Mouse (Mus musculus) cerebellum, adult 18-20 months (tissue): ENCODE measurements at regions not wholly inside any gene's neighbourhood (a gene's known extent, or its start where the extent isn't known, plus 50 kb on each side); places are given as distances from the start of the nearest gene placed in this dataset.
A peak's percentile ranks its signal among the peaks of the same experiment; 100 is the strongest.

ENCODE experiments used
- DNase-seq, 2 experiments: peaks; one replicate each; pipeline ENCODE4 v3.0.0; 2021

DNA sequence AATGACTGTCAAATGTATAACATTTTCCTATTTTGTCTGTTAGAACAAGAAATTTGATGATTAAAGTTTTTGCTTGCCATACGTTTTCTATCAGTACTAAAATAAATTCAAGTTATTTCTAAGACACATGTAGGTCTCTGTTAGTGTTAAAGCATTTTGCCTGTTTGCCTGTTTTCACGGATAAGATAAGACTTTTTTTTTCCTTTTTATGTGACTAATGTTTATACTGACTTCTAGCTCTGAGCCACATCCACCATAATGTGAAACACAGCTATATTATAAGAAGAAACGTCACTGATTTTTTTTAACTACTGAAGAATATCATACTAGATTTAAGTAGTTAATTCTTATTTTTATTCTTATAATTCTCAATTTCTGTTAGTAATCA is 1012.6 kb downstream of the Cdh8 start:
- DNase-seq, result no peak

DNA sequence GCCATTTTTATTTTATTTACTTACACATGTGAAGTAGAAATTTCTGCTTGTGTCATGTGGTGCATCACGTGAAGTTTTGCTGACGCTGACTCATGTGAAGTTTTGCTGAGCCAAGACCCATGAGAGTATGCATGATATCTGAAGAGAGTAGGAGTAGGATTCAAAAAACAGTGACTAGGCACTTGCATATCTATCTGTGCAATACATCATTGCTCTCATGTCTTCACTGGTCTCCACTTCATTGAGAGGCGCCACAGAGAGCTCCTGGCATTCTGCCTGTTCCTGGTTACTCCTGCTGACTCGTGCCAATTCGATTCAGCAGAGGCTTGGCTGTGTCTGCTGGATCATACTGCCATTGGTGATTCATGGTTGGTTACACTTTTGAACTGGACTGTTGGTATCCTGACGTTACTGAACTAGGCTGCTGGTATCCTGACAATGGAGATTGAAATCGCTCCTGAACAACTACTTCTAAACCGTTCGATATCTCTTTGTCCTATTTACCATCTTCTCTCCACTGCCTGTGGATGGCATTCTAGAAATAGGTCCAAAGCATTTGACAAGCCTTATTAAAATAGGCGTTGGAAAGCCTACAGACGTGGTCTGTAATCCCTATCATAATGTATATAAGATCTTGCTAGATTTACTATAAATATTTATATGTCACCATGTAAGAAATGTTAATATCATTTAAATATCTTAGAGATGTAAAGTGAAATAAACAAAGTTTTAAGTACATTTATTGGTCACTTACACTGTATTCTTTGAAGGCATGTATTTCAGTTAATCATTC is 1013.2 kb downstream of the Cdh8 start:
- DNase-seq, result peak; percentile 26 to 35

DNA sequence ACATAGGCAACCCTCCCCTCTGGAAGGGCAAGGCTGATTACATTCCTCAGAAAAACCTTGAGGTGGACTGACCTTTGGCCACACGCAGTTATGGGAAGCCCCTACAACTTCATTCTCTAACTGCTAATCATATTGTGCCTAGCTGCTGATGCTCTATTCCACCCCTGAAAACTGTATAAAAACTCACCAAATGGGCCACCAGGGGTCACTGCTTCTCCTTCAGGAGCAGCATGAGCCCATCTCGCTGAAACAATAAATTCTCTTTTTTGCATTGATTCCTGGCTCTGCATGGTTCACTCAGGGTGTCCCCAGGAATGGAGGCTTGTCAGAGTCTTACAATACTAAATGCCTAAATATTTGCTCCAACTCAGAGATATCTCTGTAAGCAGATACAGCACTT is 1034.5 kb downstream of the Cdh8 start:
- DNase-seq, result no peak

DNA sequence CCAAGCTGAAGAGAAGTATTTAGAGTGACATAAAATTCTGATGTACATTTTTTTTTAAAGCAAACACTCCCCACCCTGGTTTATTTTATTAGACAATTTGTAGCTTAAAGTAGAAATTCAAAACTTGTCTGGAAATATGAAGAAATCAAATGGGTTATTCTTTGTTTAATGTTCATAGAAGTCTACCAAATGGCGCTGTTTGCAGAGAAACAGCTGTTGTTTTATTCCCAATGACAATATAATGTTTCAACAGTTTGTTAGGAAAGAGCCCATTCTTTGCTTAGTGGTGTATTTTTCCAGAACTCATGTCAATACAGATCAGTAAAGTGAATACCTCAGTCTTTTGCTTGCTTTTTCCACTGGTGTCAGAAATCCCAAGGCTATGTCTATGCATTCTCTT is 1035.9 kb downstream of the Cdh8 start:
- DNase-seq, result no peak

DNA sequence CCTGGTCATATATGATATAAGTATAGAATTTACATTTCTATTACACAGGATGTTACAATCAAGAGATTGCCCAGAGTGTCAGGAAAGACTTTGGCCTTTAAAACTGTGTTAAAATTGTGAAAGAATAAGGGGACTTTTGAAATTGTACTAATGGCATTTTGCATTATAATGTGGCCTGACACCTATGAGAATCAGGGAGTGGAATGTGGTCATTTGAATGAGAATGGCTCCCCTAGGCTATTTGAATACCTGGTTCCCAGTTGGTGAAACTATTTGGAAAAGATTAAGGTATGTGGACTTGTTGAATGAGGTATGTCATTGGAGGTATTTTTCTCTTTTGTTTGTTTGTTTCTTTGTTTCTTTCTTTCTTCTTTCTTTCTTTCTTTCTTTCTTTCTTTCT is 1038.5 kb downstream of the Cdh8 start:
- DNase-seq, result no peak

DNA sequence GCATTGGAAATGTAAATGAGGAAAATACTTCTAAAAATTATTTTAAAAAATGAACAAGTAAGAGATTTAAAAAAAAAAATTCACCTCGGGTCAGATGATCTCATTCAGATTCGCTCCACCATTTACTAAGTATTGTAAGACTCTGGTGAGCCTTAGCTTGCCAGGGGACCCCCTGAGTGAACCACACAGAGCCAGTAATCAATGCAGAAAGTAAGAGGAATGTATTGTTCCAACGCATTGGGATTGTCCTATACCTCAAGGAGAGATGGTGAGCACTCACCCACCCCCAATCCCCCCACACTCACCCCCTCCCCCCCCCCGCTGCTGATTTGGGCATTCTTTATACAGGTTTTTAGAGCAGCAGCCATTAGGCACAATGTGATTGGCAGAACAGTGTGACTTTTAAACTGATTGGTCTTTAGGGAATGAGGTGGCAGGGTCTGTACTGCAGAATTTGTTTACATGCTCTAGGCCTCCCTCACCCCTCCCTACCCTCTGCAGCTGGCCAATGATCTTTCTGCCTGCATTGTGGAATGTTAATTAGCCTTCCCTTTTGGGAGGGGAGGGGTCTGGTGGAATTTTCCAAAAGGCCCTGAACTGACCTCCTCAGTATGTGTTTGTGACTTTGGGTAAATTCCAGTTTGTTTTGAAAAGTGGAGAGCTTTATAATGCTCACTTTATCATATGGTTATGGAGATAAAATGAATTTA is 1043.4 kb downstream of the Cdh8 start:
- DNase-seq, result no peak

DNA sequence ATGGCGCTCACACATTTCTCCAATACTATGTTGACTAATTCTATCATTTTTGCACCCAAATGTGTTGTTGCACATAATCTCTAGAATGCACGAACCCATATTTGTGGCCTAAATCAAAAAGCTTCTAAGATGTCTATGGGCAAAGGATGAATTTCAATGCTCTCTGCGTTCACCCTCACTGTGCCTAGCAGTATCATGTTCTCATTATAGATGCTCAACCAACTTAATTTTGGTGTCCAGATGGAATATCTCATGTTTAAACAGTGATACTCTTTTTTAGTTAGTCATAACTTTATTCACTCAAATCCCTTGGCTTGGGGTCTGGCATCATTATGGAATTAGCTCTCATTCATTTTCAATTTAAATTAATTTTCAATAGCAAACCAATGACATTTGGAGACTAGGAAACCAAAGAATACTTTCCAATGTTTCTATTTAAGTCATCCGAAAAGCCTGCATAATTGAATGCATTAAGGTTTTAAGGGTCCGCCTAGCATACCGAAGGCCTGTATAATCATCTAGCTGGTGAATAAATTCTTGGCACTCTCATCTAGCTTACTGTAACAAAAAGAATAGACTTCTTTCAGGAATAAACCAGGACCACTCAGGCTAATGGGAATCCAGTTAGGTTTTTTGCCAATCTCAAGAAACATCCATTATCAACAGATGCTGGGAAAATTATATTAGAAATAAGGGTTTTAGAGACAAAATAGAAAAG is 1050.7 kb downstream of the Cdh8 start:
- no peak for DNase-seq

DNA sequence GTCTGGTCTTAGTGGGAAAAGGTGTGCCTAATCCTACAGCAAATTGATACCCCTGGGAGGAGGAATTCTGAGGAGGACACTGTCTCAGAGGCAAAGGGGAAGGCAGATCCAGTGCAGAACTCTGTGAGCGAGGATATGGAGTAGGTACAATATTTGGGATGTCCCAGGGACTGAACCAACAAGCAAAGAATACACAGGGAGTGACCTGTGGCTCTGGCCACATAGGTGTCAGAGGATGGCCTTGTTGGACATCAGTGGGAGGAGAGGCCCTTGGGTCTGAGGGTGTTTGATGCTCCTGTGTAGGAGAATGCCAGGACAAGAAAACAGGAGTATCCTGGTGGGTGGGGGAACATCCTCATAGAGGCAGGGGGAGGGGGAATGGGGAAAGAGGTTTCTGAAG is 1079.0 kb downstream of the Cdh8 start:
- DNase-seq, result no peak

DNA sequence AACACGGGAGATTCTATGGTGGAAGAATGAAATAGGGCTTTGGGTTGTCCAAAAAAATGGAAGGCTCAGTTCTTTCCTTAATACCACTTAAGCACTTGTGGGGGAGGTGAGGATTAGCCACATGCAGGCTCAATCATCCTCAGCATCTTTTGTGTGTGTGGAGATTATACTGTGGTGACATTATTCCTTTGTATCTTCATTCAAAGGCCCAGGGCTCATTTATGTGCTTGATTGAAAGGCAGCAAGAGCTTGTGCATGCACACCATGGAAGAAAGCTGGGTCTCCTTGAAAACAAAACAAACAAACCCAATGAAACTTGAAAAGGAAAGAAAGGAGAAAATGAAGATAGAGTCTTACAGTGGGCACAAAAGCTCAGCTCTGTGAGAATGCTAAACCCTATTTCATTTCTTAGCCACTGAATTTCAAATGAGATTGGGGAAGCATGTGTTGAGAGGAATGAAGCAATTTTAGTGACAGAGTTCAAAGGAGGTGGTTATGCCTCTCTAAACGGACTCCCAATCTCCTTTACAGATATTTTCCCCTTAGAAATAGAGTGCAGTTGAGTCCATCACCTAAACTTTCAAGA is 1106.8 kb downstream of the Cdh8 start:
- no peak for DNase-seq

DNA sequence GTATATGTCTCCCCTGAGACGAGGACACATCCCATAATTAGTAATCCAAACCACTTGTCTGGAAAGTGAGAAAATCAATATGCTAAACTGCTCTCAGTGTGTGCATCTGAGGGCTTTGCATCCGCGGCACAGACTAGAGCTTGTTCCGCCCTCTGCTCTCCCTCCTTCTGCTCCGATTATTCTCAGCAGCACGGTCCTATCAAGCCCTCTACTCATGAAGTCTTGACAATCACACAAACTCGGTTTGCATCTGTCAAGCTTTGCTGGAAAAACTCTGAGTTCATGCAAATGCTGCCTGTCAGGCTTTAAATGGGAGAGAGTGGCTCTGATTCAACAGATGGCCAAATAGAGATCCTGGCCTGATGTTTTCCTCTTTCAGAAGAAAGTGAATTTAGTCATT is 1121.3 kb downstream of the Cdh8 start:
- no peak for DNase-seq

DNA sequence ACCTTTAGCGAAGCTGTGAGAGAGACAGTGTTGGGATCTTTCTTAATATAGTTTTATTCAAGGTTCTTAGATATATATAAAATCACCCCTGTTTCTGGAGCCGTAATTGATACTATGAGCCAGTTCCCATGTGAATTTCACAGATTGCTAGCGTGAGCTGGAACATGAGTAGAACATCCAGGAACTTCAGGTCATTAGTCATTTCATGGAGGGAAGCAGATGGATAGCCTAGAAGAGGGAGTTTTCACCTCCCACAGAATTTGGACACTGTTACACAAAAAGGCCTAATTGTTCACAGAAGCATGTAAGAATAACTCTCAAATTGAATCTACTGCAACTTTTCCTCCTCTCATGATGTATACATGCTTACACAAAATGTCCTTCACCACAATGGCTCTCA is 1156.0 kb downstream of the Cdh8 start:
- DNase-seq, result no peak

DNA sequence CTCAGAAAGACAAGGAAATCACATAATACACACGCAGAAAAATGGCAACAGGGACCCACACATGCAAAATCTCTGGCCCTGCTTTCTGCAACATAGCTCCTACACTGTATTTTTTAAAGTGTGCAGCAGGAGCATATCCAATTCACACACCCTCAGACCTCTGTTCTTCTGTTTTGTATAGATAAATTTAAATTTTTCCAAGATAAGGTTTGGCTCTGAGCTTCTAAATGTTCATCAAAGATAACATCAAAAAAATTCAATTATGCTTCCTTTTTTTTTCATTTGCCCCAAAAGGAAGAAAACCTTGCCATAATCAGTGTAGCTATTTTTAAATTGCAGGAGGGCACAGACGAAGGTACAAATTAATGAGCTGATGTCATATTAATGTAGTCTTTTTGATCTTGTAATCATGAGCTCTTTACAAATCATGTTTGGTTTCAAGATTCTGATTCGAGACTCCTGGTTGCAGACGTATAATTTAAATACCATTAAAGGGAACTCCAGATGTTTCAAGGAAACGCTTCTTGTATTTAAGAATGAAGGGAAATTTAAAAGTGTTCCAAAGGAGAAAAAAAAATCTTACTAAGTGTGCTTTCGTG is 1172.8 kb downstream of the Cdh8 start:
- DNase-seq, result no peak

DNA sequence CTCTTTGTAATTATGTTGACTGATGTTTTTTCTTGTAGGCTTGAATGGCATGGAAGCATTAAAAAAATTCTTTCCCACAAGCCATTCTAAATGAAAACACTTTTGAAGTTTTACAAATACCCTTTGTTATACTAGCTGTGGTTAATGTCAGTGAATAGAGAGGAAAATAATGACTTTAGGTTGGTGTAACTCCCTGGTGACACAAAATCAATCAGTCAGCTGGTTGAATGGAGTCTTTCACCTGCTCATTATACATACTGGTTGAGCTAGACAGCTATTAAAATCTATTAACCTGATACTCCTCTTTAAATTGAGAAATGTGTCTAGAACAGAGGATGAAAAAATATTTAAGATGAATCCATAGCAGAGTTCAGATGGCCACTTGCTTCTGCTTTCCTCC is 1202.3 kb downstream of the Cdh8 start:
- no peak for DNase-seq
